Mouse (Mus musculus): Measurements from ENCODE around the gene Slc16a5.
"Not testable (repeated sequence)": the region's sequence is repeated elsewhere in the genome, so short reads cannot be mapped to it uniquely, and the experiment has no call there.

Gene Slc16a5

GRCm38 (mm10) chr11:115478296-115478938, 16.1 kb downstream of the Slc16a5 start:
- intact Hi-C loops (cut with DNase I): no loop called here

- intact Hi-C loops (cut with DNase I): loop anchor here (10.0 kb wide), 1 partner anchor 233 kb away; no protein-coding TSS in a partner anchor
These were observed 19.4 kb downstream of the Slc16a5 start for GRCm38 (mm10) chr11:115481553-115482259.

- intact Hi-C loops (cut with DNase I): loop anchor here (10.0 kb wide), 1 partner anchor 232 kb away; no protein-coding TSS in a partner anchor
These were observed 21.0 kb downstream of the Slc16a5 start for GRCm38 (mm10) chr11:115483278-115483677.

DNA sequence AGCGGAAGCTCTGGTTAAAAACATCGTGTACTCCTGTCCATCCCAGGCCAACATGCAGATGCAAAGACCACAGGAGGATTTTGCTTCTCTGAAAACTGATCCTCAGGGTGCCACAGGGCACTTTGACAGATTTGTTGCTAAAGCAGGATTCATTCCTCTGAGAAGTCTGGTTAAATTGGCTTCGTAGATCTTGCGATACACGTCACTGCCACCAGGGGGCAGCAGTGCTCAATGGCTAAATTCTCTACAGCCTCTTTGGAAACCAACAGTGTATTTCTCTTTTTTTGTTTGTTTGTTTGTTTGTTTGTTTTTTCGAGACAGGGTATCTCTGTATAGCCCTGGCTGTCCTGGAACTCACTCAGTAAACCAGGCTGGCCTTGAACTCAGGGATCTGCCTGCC, 21.5 kb downstream of the Slc16a5 start:
- intact Hi-C loops (cut with DNase I): loop anchor here (10.0 kb wide), 1 partner anchor 231 kb away; no protein-coding TSS in a partner anchor

- intact Hi-C loops (cut with DNase I): loop anchor here (10.0 kb wide), 1 partner anchor 230 kb away; no protein-coding TSS in a partner anchor
These were observed 22.9 kb downstream of the Slc16a5 start for GRCm38 (mm10) chr11:115485155-115485554.

DNA sequence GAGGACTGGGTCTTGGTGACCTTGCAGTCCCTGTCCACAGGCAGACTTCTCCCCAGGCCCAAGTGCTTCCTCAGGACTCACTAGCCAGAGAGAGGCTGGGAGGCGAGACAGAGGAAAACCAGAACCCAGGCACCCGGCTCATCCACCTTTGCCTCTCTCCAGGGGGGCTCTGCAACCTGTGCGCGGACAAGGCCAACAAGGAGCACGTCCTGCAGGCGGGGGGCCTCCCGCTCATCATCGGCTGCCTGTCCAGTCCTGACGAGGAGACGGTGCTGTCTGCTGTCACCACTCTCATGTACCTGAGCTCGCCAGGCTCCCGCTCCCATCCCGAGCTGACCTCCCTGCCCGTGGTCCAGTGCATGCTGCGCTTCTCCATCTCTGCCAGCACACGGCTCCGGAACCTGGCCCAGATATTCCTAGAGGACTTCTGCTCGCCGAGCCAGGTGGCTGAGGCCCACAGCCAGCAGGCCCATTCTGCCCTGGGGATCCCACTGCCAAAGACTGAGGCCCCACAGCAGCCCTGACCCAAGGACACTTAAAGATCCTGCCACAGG, 26.4 kb downstream of the Slc16a5 start:
- intact Hi-C loops (cut with DNase I): loop anchor here (10.0 kb wide), 1 partner anchor 226 kb away; no protein-coding TSS in a partner anchor

GRCm38 (mm10) chr11:115490441-115491355, 28.4 kb downstream of the Slc16a5 start:
- intact Hi-C loops (cut with DNase I): loop anchor here (2.0 kb wide), 1 partner anchor 44 kb away; no protein-coding TSS in a partner anchor

DNA sequence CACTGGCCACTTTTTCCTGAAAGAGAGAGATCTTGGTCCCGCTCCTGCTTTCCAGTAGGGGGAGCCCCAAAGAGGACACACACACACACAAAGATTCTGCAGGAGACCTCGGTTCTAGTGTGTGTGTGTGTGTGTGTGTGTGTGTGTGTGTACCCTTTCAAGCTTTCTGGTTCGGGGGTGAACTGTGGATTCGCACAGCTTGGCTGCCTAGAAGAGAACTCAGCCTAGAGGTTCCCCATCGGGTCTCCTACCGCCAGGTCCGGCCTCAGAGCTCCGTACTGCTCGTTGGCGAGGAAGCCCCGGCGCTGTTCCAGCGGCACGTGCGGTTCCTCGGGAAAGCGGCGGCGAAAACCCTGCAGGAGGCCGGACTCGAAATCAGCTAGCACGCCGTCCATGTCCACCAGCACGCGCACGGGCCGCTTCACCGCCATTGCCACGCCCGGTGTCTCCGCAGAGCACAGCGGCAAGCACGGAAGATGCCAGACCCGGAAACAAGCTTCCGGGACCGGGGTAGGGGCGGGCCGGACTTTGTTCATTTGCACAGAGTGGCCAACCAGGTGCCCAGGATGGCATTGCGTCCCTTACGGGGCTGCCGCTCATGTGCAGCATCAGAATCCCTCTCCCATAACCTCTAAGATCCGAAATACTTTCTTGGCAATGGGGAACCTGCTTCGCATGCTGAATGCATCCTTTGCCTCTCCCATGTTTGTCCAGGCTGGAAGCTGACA, 29.2 kb downstream of the Slc16a5 start, which contains the start of gene Nt5c:
TSS of gene Nt5c (minus strand) at position 507 of the 728 bp plus-strand sequence.
- intact Hi-C loops (cut with DNase I): loop anchor here (2.0 kb wide), 1 partner anchor 43 kb away; no protein-coding TSS in a partner anchor

DNA sequence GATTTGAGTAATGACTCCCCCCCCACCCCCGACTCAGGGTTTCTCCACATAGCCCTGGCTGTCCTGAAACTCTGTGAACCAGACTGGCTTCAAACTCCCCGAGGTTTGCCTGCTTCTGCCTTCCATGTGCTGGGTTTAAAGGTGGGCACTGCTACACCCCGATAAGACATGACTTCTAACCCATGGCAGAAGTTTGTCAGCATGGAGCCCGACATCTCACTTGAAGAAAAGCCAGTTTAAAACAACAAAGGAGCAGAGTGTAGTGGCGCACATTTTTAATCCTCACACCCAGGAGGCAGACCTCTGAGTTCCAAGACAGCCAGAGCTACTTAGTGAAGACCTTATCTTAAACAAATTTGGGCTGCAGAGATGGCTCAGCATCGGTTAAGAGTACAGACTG, 30.1 kb downstream of the Slc16a5 start:
- intact Hi-C loops (cut with DNase I): no loop called here

DNA sequence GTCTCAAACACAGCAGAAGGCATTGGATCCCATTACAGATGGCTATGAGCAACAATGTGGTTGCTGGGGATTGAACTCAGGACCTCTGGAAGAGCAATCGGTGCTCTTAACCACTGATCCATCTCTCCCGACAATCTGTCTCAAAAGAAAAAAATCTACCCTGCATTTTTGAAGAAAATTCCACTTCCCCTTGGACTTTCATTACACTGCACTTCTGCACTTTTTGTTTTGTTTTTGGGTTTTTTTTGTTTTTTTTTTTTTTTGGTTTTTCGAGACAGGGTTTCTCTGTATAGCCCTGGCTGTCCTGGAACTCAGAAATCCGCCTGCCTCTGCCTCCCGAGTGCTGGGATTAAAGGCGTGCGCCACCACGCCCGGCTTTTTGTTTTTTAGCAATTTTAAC, 34.3 kb downstream of the Slc16a5 start:
- intact Hi-C loops (cut with DNase I): not testable (repeated sequence)

DNA sequence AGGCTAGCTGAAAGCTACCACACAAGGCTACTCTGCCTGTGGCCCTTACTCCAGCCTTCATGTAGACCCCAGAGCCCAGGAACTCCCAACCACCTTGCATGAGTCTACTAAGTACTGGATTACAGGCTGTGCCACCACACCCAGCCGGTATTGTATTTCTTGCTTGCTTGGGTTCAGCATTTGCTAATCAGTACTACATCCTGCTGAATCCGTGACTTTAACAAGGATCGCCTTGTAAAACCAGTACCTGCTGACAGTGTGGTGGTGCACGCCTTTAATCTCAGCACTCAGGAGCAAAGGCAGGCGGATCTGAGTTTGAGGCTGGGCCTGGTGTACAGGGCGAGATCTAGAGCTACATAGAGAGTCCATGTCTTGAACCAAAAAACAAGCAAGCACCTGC, 40.4 kb downstream of the Slc16a5 start:
- intact Hi-C loops (cut with DNase I): no loop called here

- intact Hi-C loops (cut with DNase I): no loop called here
These were observed 44.3 kb downstream of the Slc16a5 start for GRCm38 (mm10) chr11:115506586-115506985.

- intact Hi-C loops (cut with DNase I): no loop called here
These were observed 45.8 kb downstream of the Slc16a5 start for GRCm38 (mm10) chr11:115508061-115508460.

DNA sequence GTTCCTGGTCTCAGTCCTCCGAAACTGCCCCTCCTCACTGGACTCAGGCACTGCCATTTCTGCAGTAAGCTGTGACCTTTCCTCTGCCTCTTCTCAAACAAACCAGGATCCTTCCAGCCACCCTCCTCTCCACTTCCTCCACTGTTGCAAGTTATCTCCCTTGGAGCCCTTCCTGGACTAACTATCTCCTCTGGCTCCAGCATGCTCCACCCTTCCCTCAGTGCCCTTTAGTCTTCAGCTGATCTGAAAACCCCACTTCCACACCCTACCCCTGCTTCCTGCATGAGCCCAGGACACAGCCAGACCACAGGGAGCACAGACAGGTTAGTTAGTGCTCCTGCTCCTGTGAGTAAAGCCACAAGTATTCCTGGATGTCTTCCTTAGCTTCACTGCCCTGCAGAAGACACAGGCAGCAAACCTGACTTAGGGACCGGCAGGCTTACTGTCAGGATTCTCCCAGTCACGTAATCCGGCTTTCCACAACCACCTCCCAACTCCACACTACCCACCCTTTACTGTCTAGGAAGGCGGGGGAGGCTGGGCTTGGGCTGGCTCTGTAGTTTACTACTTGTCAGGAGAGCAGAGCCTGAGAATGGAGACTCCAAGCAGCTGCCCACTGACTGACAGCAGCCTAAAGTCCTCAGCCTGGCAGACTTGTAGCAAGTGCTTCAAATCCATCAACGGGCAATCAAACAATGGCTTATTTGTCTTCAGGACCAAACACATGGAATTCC, 47.7 kb downstream of the Slc16a5 start:
- intact Hi-C loops (cut with DNase I): no loop called here

DNA sequence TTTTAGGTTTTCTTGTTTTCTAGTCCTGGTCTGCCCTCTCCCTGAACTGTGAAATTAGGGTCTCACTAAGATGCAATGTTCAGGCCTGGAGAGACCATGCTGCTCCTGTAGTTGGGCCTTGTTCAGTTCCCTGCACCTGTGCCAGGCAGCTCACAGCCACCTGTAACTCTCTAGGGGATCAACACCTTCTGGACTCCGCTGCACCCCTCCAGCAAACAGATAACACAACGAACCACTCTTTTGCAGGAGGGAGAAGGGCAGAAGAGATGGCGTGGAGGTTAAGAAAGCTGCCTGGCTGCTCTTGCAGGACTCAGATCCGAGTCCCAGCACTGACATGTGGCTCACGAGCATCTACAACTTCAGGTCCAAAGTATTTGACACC, 48.2 kb downstream of the Slc16a5 start:
- intact Hi-C loops (cut with DNase I): no loop called here

DNA sequence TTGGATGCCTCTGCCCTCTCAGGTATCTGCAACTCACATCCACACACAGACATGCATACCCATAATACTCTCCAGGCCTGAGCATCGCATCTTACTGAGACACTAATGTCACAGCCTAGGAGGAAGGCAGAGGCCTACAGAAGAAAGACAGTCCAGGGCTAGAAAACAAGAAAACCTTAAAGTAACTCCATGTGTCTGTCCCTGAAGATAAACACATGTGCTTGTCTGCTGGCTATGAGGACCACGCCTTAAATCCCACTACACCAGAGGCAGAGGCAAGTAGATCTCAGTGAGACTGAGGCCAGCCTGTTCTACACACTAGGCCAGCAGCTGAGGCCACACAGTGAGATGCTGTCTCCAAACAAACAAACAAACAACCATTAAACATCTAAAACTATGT, 48.8 kb downstream of the Slc16a5 start:
- intact Hi-C loops (cut with DNase I): no loop called here

DNA sequence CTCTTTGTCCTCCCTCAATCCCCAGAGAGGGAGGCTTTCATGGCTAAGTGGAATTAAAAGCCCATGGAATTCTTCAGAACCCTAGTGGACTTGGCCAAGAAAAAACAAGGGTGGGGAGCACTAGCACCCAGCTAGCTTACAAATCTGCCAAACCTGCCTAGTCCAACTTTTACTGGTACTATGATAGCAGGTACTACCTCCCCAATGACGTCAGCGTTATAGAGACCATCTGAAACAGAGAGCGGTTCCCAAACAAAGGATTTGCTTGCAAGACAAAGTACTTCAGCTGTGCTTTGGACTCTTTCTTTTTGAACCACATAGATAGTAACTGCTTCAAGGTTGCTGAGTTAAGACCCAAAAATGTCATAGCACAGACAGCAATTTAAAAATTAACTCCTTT, 49.7 kb downstream of the Slc16a5 start:
- intact Hi-C loops (cut with DNase I): no loop called here

- intact Hi-C loops (cut with DNase I): no loop called here
These were observed 50.3 kb downstream of the Slc16a5 start for GRCm38 (mm10) chr11:115512407-115513183.
